Mouse (Mus musculus): ENCODE results near the gene Tfrc.

The Tfrc gene

DNA sequence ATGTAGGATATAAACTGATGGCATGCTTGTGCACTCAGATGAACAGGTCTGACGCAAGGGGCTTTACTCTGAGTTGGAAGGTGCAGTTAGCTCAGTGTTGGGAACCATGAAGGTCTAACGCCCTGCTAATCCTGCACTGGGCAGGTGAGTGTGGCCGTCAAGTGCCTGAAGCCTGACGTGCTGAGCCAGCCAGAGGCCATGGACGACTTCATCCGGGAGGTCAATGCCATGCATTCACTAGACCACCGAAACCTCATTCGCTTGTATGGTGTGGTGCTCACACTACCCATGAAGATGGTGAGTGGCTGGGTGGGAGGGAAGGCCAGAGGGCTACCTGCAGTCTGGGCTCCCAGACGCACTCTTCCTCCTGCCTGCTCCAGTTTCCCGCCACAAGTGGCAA is 60.5 kb downstream of the Tfrc start:
- no peak for DNase-seq (ENCODE audit: low spot score)

GRCm38 (mm10) chr16:32670354-32671124 is 61.8 kb downstream of the Tfrc start:
- no peak for DNase-seq (ENCODE audit: low spot score)

- no peak for DNase-seq (ENCODE audit: low spot score)
Measured at GRCm38 (mm10) chr16:32671206-32671887, 62.6 kb downstream of the Tfrc start.

DNA sequence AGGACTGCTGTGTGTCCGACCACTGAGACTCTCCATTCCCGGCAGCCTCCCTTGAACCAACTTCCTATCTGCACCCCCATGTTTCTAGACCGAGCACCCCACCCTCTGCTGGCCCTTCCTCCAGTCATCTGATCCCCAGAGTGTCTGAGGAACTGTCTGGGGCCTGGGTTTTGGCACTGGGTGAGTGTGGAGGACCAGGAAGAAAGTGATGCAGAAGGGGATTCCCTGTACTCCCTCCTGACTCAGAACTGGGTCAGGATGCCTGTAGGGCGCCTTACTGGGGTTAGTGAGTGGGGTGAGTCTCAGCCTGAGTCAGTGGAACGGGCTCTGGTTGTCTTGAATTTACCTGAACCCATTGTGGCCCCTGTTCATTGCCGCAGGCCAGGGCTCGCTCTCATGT is 63.5 kb downstream of the Tfrc start:
- DNase-seq (ENCODE audit: low spot score), result no peak

DNA sequence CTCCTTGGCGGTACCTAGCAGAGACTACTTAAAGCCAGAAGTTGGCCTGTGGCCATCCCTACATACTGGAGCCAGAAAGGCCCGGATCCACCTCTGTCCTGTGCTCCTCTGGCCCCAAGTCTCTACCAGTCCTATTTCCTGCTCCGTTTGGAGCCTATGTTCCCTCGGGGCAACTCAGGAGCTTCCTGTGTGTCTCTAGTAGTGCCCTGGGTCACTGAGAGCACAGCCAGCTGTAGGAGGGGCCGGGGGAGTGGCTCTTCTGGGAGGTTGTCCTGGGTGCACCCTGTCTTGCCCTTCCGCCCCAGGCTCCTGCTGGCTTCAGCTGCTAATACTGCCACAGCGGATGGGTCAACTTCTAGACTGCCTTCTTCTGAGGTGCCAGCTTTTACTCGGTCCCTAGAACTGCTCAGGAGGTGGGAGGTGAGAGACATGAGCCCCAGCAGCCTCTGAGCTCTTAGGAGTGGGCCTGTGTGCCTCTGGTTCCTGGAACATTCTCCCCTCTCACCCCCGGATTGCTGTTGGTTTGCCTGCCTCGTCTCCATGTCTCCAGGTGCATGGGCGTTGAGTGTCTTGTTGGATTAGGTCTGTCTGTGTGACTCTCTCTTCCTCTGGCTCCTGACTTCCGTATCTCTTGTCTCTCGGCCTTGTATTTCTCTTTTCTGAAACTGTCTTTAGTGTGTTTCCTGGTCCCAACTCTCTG is 64.3 kb downstream of the Tfrc start:
- no peak for DNase-seq (ENCODE audit: low spot score)

GRCm38 (mm10) chr16:32674121-32674740 is 65.5 kb downstream of the Tfrc start:
- DNase-seq (ENCODE audit: low spot score), result no peak

DNA sequence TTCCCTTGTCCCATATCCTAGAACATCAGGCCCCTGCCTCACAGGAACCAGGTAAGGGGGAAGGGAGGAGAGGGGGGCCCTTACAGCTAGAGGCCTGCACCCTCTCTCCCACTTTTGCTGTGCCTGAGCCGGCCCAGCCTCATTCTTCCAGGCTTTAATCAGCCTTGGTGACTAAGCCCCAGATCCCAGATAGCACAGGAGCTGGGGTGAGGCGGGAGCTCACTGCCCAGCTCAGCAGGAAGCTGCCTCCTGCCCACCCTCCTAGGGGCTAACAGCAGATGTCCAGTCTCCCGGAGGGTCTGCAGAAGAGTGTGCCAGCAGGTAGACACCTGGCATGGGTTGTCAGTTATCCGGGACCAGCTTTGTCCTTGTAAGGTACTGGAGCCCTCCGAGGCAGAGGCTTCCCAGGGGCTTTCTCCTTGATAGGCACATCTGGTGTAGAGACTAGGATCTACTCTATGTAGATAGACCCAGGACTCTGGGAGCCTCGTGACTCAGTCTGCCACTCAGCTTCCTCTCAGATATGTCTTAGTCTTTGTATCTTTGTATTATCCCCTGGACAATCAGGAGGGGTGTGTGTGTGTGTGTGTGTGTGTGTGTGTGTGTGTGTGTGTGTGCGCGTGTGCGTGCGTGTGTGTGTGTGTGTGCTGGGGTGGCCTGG is 68.5 kb downstream of the Tfrc start:
- DNase-seq (ENCODE audit: low spot score), result no peak

DNA sequence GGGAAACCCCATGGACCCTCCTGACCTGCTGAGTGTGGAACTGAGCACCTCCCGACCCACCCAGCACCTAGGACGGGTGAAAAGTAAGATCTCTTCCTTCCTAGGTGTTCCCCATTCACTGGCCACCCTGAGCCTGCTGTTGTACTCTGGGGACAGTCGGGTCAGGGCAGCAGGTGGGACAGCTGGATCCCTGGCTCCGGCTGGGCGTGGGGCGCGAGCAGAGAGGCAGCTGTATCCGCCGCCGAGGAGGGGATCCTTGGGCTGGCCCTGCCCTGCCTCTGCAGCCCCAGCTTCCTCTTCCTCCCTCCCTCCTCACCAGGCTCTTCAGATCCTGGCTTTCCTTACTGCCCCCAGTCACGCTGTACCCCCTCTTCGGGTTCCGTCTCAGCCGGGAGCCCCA is 69.2 kb downstream of the Tfrc start:
- DNase-seq (ENCODE audit: low spot score), result no peak

GRCm38 (mm10) chr16:32678812-32679211 is 70.1 kb downstream of the Tfrc start:
- no peak for DNase-seq (ENCODE audit: low spot score)

- no peak for DNase-seq (ENCODE audit: low spot score)
Measured at GRCm38 (mm10) chr16:32679976-32680375, 71.3 kb downstream of the Tfrc start.

DNA sequence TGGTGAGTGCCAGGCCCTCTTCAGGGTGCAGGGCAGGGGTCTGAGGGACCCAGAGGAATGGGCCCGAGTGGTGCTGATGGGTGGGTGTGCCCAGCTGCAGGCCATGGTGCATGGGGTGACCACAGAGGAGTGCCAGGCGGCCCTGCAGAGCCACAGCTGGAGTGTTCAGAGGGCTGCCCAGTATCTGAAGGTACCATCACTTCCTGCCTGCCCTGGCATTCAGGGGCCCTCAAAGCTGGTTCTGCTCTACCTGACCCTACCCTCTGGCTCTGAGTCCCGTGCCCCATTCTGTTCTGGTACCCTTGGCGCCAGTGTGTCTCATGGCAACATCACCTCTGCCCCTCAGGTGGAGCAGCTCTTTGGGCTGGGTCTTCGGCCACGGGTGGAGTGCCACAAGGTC is 72.1 kb downstream of the Tfrc start:
- no peak for DNase-seq (ENCODE audit: low spot score)

DNA sequence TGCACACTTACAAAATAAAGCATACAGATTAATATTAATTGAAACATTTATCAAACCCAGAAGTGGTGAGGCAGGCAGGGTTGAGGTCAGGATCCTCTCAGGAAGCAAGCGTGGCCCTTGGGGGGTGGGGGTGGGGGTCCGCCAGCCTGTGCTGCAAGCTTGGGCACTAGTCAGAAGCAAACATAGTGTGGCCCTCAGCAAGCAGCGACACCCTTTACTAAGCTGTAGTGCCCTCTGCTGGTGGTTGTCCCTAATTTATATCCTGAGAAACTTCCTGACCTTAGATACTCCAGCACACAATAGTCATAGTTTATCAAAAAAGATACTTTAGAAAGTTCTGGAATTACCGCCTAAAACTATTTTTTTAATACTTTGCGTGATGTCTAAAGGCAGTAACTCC is 73.5 kb downstream of the Tfrc start:
- peak; percentile 82 for DNase-seq (ENCODE audit: low spot score)

Measured in layer of hippocampus, adult 11-12 months (tissue).